Mouse (Mus musculus): ENCODE measurements around the gene Pitpnc1.

GRCm38 (mm10) chr11:107237532-107237931 lies 233.0 kb downstream of the Pitpnc1 start:
- TF ChIP-seq POLR2A (IDR thresholded peaks at IDR 0.05; ENCODE audit: insufficient read length, low read depth), result no peak
- TF ChIP-seq POLR2AphosphoS2 (IDR thresholded peaks at IDR 0.05; ENCODE audit: insufficient read length, low read depth), result no peak
- no peak for TF ChIP-seq TCF12 (IDR thresholded peaks at IDR 0.05; ENCODE audit: insufficient read depth, poor library complexity, severe bottlenecking)
